Comparison of ENCODE assay signal across 19 mouse cellular contexts in genomic region chr11:118494001-118494737, GRCm38 (mm10). TPM values are rescaled to one million over a fixed set of nuclear protein-coding genes. Genes with fewer than 3 reads are reported as not detected.
DNase-seq lines count a peak whose midpoint lies in the region; ATAC-seq and TF ChIP-seq lines count a peak whose summit lies in the region.
"Had no signal": no experiment of that assay in that cellular context is flagged by ENCODE, and none has a peak within 500 bp of the region (broad histone marks: within the 10 kb centered on the region; RNA-seq: fewer than 3 reads in every experiment).

No protein-coding gene starts in this region.

- 0 out of 2 replicates have a peak overlapping the region, but pooled peaks have one; percentile 44 for H3K27ac ChIP-seq in forebrain, embryonic 10.5 days
- H3K27ac ChIP-seq in forebrain, embryonic 14.5 days (ENCODE audit: low read depth, low read length) = no peak overlapping the region
- no peak overlapping the region for H3K27ac ChIP-seq in kidney, adult 2 months (ENCODE audit: insufficient read depth, low read depth, low read length)
- peak overlapping the region; percentile 43; the same call in 1 of the 2 replicates for H3K27ac ChIP-seq in lung, embryonic 16.5 days (ENCODE audit: low read length)
- H3K27ac ChIP-seq in embryonic facial prominence, embryonic 10.5 days (replicated peaks) = peak overlapping the region; percentile 44; the same call in 1 of the 2 replicates
- H3K27ac ChIP-seq: intestine, embryonic 15.5 days; kidney, embryonic 15.5 days; limb, embryonic 15.5 days had no signal

- no peak overlapping the region for H3K9ac ChIP-seq in forebrain, embryonic 14.5 days (ENCODE audit: low read length)
- no peak overlapping the region for H3K9ac ChIP-seq in lung, embryonic 16.5 days (ENCODE audit: low read length)
- H3K9ac ChIP-seq: intestine, embryonic 15.5 days; kidney, embryonic 15.5 days; limb, embryonic 15.5 days had no signal

- H3K36me3 ChIP-seq in forebrain, embryonic 10.5 days (replicated peaks) = no peaks in the 10 kb centered on the region
- no peaks in the 10 kb centered on the region for H3K36me3 ChIP-seq in forebrain, embryonic 14.5 days (ENCODE audit: control insufficient read depth, insufficient read depth, low read length)
- no peaks in the 10 kb centered on the region for H3K36me3 ChIP-seq in kidney, adult 2 months (ENCODE audit: control insufficient read depth, insufficient read depth, low read length)
- H3K36me3 ChIP-seq in lung, embryonic 16.5 days (ENCODE audit: control insufficient read depth, insufficient read depth, low read length) = no peaks in the 10 kb centered on the region
- H3K36me3 ChIP-seq in embryonic facial prominence, embryonic 10.5 days (replicated peaks) = no peaks in the 10 kb centered on the region
- H3K36me3 ChIP-seq: G1E; intestine, embryonic 15.5 days; kidney, embryonic 15.5 days; limb, embryonic 15.5 days had no signal

- ATAC-seq in forebrain, embryonic 14.5 days = no peak
- no peak for ATAC-seq in lung, embryonic 16.5 days (ENCODE audit: low read depth)
- ATAC-seq: activated CD4-positive, CD25-positive, alpha-beta regulatory T cell, adult 4 months; intestine, embryonic 15.5 days had no signal

- peaks cover 43% of the 10 kb centered on the region for H3K4me1 ChIP-seq in forebrain, embryonic 10.5 days
- no peaks in the 10 kb centered on the region for H3K4me1 ChIP-seq in forebrain, embryonic 14.5 days (ENCODE audit: control insufficient read depth, insufficient read depth, low read length)
- no peaks in the 10 kb centered on the region for H3K4me1 ChIP-seq in kidney, adult 2 months (ENCODE audit: control insufficient read depth, insufficient read depth, low read length)
- H3K4me1 ChIP-seq in lung, embryonic 16.5 days (replicated peaks; ENCODE audit: control insufficient read depth, insufficient read depth, low read length) = 0 out of 2 replicates have a peak, but pooled peaks cover 2% of the 10 kb centered on the region
- H3K4me1 ChIP-seq in embryonic facial prominence, embryonic 10.5 days = peaks cover 48% of the 10 kb centered on the region

- TF ChIP-seq POLR2A in kidney, adult 2 months (IDR thresholded peaks at IDR 0.05; ENCODE audit: low read depth, low read length) = no peak

- no peak overlapping the region for H3K4me2 ChIP-seq in forebrain, embryonic 14.5 days (ENCODE audit: low read length)
- H3K4me2 ChIP-seq in lung, embryonic 16.5 days (ENCODE audit: low read depth, low read length) = no peak overlapping the region
- H3K4me2 ChIP-seq: intestine, embryonic 15.5 days; kidney, embryonic 15.5 days; limb, embryonic 15.5 days; midbrain, embryonic 11.5 days had no signal

- H3K4me3 ChIP-seq in forebrain, embryonic 10.5 days = no peak overlapping the region
- no peak overlapping the region for H3K4me3 ChIP-seq in forebrain, embryonic 14.5 days (ENCODE audit: low read depth, low read length)
- no peak overlapping the region for H3K4me3 ChIP-seq in kidney, adult 2 months (ENCODE audit: insufficient read depth, low read depth, low read length)
- H3K4me3 ChIP-seq in lung, embryonic 16.5 days (ENCODE audit: low read length) = no peak overlapping the region
- no peak overlapping the region for H3K4me3 ChIP-seq in embryonic facial prominence, embryonic 10.5 days
- H3K4me3 ChIP-seq: intestine, embryonic 15.5 days; kidney, embryonic 15.5 days; limb, embryonic 15.5 days had no signal

- TF ChIP-seq CTCF in kidney, adult 2 months (conservative IDR thresholded peaks at IDR 0.05; ENCODE audit: insufficient read depth, insufficient read length, low read depth, low read length) = no peak

- 84% methylated on average over 12 of the region's 12 CpGs for WGBS in forebrain, embryonic 10.5 days
- WGBS in forebrain, embryonic 14.5 days = 84% methylated on average over 12 of the region's 12 CpGs
- 63% methylated on average over 12 of the region's 12 CpGs for WGBS in kidney, adult 2 months
- 65% methylated on average over 12 of the region's 12 CpGs for WGBS in lung, embryonic 16.5 days
- 85% methylated on average over 12 of the region's 12 CpGs for WGBS in embryonic facial prominence, embryonic 10.5 days

- H3K27me3 ChIP-seq in forebrain, embryonic 10.5 days (ENCODE audit: poor library complexity, severe bottlenecking) = peaks cover 17% of the 10 kb centered on the region
- no peaks in the 10 kb centered on the region for H3K27me3 ChIP-seq in forebrain, embryonic 14.5 days (replicated peaks; ENCODE audit: control insufficient read depth, insufficient read depth, low read length)
- H3K27me3 ChIP-seq in kidney, adult 2 months (replicated peaks; ENCODE audit: control insufficient read depth, insufficient read depth, low read length) = no peaks in the 10 kb centered on the region
- H3K27me3 ChIP-seq in lung, embryonic 16.5 days (ENCODE audit: control insufficient read depth, insufficient read depth, low read depth, low read length) = no peaks in the 10 kb centered on the region
- peaks cover 27% of the 10 kb centered on the region for H3K27me3 ChIP-seq in embryonic facial prominence, embryonic 10.5 days (replicated peaks; ENCODE audit: low read depth, poor library complexity, severe bottlenecking)
- H3K27me3 ChIP-seq: intestine, embryonic 15.5 days had no signal

- no peak for DNase-seq in forebrain, embryonic 10.5 days (ENCODE audit: extremely low spot score, low spot score)
- no peak for DNase-seq in forebrain, embryonic 14.5 days (ENCODE audit: low spot score)
- peak; percentile 23 for DNase-seq in kidney, adult 2 months
- no peak for DNase-seq in kidney, adult 18-20 months
- no peak for DNase-seq in lung, postnatal 36 days
- no peak for DNase-seq in embryonic facial prominence, embryonic 10.5 days (ENCODE audit: low spot score)
- DNase-seq in right cerebral cortex, adult 2 months (ENCODE audit: low spot score in 2 of 2) = no peak
- DNase-seq: cerebellum, adult 2 months; cerebellum, postnatal 36 days; heart, adult 18-20 months; right cerebral cortex, postnatal 4 days; thymus, adult 2 months had no signal

- no peaks in the 10 kb centered on the region for H3K9me3 ChIP-seq in forebrain, embryonic 10.5 days
- no peaks in the 10 kb centered on the region for H3K9me3 ChIP-seq in forebrain, embryonic 14.5 days (replicated peaks; ENCODE audit: control insufficient read depth, low read length)
- H3K9me3 ChIP-seq in lung, embryonic 16.5 days (ENCODE audit: control insufficient read depth, low read length) = no peaks in the 10 kb centered on the region
- H3K9me3 ChIP-seq in embryonic facial prominence, embryonic 10.5 days = no peaks in the 10 kb centered on the region
- H3K9me3 ChIP-seq: intestine, embryonic 15.5 days; kidney, embryonic 15.5 days; limb, embryonic 15.5 days had no signal

RNA-seq across cellular contexts. Expression of gene Engase, which starts 17.5 kb away (rescaled TPM):
- 7.1 and 7.9 TPM in 2 replicates for polyA plus RNA-seq in forebrain, embryonic 10.5 days (2016; fragmentation: Nextera tagmentation; extraction: Ambion mirVana)
- polyA plus RNA-seq in forebrain, embryonic 14.5 days (2014; fragmentation: Nextera tagmentation; extraction: Ambion mirVana) = 3.9 and 4.9 TPM in 2 replicates
- 10.5 and 12.3 TPM in 2 replicates for polyA plus RNA-seq in kidney, adult 2 months (2012; rRNA removed)
- 7.2 and 7.9 TPM in 2 replicates for polyA plus RNA-seq in lung, embryonic 16.5 days (2015; fragmentation: Nextera tagmentation; extraction: Ambion mirVana)
- 7.9 and 8.5 TPM in 2 replicates for polyA plus RNA-seq in embryonic facial prominence, embryonic 10.5 days (2016; fragmentation: Nextera tagmentation; extraction: Ambion mirVana)

Comparison
In these comparisons a context has a peak if more than half of its experiments do, and no peak if none do; other contexts are left out.
1. H3K27ac ChIP-seq: peak in forebrain, embryonic 10.5 days (single experiment), lung, embryonic 16.5 days (single experiment) and embryonic facial prominence, embryonic 10.5 days (single experiment); none in forebrain, embryonic 14.5 days (single experiment) and kidney, adult 2 months (single experiment).